Mouse (Mus musculus) olfactory bulb, adult 2 months (tissue): ENCODE data around the gene Ngb.

ENCODE experiments used
- CTCF ChIP-seq: fragments of 200-500 bp; IDR thresholded peaks from 2 replicates; pipeline ENCODE4 v1.5.1; 2012; ENCODE audit warnings: low read depth, mild to moderate bottlenecking, low read length, moderate library complexity; ENCODE audit not compliant: insufficient read depth
- POLR2A ChIP-seq: fragments of 200-500 bp; IDR thresholded peaks from 2 replicates; pipeline ENCODE4 v1.6.1; 2012; ENCODE audit warnings: mild to moderate bottlenecking, low read depth, low read length, moderate library complexity; ENCODE audit not compliant: insufficient read depth

DNA sequence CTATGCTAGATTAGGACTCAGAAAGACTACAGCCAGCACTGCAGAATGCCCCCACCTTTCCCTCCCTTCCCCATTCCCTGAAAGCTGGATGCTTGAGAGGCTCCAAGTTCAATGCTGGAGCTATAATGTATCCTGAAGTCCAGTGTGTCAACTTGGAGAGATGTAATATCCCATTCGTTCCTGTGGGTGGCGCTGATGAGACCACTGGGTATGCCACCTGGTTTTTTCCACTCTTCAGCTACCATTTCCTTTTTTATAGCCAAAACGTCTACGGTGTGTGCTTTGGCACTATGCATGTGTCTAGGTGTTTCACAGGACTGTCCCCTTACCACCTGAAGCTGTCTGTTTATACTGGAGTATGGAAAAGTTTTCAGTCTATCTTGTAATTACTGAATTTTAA lies 14.0 kb downstream of the Ngb start:
- TF ChIP-seq POLR2A (no peak), CTCF (no peak)
